Mouse (Mus musculus) fibroblast of lung, adult 2 months (primary cell): Measurements from ENCODE around the gene Rap1b.

ENCODE experiments used
- DNase-seq: peaks from one replicate; pipeline ENCODE4 v3.0.0-alpha.2; 2011; ENCODE audit warnings: low read depth

Rap1b gene

DNA sequence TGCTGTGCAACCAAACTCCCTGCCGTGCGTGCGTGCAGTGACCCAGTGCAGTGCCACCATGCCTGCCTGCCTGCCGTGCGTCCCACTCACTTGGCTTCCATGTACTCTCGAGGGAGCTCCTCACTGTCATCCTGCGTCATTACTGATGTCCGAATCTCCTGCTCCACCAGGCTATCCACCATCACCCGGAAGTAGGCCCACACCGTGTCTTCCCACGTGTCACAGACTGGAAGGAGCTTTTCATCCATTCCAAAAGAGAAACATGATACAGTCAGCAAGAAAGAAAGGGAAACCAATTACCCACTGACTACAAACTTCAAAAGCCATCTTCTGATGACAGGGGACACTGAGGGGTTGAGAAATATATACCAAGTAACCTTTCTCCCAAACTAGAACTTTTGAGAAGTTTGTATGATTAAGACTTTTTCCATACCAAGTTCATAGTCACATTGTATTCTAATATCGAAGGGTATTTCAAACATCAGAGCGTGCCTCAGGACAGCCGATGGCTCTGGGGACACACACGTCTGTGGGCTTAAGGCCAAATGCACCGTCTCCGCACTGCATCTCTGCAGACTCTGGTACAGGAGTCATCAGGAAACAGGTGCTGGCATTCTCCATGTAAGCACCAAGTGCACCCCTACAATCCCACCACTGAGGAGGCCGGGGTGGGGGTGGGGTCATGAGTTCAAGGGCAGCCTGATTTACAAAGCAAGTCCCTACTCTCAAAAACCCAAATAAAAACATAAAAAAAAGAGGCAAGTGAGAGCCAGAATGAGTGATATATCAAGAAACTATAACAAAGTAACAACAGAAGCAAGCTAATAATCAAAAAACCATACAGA lies 75.3 kb downstream of the Rap1b start:
- no peak for DNase-seq

DNA sequence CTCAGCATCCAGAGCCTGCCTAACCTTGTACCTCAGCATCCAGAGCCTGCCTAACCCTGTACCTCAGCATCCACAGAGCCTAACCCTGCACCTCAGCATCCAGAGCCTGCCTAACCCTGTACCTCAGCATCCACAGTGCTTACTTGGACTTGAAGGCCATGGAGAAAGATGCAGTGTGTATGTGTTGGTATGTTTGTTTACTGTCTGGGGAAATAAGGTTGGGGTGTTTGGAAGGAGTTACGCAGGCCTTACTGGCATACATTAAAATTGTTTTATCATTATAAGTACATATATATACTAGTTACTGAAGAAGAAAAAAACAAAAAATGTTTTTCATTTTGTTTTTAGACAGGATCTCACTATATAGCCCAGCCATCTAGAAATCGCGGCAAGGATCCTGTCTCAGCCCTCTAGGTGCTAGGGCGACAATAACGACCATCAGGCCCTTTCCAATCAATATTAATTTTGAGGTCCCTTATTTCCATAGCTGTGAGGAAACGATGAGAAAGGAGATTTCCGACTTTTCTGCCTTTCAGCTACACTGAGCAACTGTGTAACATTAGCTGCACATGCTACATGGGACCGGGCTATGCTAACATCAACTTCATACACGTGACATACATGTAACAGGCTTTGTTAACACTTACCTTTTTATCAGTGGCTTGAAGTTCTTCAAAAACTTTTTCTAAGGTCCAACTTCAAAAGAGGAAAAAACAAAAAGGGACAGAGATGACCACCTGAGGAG lies 76.1 kb downstream of the Rap1b start:
- no peak for DNase-seq

DNA sequence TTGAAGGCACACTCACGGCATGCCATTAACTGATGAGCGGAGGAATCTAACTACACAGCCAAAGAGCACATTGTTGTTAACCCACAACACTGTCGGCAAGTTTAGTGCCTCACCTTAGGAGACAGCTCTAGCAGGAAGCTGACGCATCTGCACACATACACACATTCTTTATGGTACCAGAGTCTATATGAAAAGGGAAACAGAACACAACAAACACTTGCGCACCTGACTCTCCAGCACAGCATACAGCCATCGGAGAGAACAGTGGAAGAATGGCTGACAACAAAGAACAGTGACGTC lies 77.7 kb downstream of the Rap1b start:
- no peak for DNase-seq

DNA sequence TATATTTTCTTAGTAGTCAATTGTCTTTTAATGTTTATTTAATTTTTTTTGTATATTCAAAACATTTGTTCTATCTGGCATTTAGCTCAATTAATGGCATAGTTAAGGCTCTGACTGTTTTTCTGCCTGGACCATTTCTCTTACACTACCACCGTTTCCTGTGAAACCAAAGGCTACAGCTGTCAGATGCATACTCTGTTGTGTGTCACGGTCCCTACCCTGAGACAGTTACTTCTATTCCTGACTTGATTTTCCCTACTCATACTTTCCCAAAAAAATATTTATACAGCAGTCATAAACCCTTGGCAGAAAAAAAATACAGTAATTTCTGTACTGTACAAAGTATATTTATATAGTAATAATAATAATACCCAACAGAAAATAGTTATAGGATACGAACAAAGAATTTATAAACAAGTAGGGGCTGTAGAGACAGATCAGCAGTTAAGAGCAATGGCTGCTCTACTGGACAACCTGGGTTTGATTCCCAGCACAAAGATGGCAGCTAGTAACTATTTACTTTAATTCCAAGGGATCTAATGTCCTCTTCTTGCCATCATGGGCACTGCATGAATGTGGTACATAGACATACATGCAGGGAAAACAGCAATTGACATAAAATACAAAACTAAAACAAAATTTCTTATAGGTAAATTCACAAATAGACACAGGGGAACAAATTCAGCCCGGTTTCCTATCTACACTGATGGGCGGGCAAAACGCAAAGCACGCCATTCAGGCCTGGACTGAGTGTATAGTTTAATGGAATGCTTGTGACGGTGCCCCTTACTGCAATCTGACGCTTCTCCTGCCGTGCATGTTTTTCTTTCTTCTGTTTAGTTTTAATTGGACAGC lies 78.3 kb downstream of the Rap1b start:
- no peak for DNase-seq

DNA sequence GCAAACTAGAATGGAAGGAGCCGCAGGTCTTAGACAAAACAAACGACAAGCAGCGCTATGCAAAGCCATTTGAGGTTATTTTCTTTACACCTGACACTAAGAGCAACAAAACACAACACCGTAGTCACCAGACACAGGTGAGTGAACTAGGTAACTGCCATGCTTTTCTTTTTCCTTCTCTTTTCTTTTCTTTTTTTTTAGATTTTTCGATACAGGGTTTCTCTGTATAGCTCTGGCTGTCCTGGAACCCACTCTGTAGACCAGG lies 79.0 kb downstream of the Rap1b start:
- no peak for DNase-seq

DNA sequence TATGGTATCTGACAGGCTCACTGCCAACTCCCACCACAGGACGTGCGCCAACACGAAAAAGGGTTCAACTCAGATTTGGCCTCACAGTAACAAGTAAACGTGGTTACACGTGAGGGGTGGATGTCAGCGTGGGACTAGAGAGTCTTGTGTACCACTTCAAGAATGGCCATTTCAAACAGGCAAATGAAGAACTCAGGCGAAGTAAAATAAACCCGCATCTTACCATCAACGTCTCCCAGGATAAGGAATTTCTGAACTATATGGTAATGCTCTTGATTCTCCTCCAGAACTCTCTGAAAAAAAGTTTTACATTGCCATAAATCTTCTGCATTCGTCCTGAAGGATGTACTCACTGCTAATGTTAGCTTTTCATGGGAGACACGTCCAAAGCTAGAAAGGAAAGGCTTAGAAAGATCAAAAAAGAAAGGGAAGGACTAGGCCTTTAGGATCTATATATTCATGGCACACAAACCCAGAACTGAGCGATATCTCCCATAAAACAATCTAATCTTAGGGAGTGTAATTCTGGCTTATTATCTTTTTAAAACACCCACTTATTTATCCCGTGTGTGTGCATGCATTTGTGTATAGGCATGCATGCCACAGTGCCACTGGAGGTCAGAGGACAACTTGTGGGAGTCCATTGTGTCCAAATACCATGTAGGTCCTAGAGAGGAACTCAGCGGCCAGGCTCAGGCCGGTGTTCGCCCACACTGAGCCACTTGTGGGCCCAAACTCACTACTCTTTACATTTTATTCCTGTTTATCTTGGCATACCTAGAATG lies 79.5 kb downstream of the Rap1b start:
- DNase-seq: no peak

DNA sequence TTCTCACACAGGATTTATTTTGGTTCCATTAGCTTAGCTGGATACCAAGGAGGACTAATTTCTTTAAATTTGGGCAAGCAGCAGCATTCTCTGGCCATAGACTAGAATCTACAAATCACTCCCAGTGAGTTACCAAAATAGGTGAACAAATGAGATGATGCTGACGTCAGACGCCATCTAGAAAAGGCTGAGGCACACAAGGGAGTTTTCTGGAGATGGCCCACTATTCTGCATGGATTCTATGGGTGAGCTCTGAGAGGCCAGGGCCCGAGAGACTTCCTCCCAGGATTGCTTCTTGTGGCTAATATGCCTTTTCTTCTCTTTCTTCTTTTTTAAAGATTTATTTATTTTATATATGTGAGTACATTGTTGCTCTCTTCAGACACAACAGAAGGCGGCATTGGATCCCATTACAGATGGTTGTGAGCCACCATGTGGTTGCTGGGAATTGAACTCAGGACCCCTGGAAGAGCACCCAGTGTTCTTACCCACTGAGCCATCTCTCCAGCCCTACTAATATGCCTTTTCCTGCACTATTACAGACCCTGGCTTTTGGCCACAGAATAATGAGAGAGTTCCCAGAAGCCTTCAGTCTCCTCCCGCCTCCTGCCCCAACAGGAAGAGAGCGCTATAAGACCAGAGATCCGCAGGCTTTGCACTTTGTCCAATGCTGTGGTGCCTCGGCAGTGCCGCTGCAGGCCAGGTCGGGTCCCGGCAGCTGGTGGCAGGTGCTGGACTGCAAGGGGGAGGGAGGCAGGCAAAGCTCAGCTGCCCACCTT lies 80.5 kb downstream of the Rap1b start:
- DNase-seq: no peak

DNA sequence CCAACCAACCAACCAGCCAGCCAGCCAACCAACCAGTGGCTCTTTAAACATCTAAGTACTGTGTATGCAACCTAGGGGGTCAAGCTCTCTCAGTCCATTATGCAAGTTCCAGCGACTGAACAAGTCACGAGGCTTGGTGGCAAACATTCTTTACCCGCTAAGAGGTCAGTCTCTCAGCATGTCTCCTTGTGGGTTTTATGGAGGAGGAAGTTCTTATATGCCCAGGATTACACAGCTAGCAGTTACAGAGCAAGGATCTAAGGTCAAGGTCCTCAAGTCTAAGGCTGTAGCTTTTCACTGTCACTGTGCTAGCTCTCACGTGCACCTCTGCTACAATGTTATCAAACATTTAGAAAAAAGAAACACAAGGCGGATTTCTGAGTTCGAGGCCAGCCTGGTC lies 81.2 kb downstream of the Rap1b start:
- DNase-seq: no peak
